Mouse (Mus musculus): ENCODE data around the gene Pfn4. TPM values are rescaled to one million over a fixed set of nuclear protein-coding genes. Genes with fewer than 3 reads are reported as not detected.

Gene Pfn4
- total and polyA plus RNA-seq, 3 experiments = not detected

DNA sequence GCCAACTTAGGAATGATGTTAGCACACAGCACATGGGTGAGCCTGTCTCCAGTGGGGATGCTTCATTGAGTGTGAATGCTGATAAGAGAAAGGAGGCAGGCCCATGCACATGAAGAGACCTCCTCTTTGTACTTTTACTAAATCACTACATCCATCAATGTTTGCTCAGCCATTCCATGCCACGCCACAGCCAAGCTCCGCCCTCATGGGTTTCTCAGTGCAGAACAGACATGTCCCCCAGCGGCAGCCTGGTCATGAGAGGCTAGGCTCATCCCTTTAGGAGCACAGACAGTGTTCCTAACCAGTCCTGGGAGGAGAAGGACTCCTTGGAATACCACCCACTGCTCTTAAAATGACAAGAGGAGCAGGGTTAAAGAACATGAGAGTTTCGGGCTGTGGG is 37.2 kb upstream of the Pfn4 start:
- H3K9ac ChIP-seq (ENCODE audit: insufficient read depth, low read depth) = no peak overlapping the region

DNA sequence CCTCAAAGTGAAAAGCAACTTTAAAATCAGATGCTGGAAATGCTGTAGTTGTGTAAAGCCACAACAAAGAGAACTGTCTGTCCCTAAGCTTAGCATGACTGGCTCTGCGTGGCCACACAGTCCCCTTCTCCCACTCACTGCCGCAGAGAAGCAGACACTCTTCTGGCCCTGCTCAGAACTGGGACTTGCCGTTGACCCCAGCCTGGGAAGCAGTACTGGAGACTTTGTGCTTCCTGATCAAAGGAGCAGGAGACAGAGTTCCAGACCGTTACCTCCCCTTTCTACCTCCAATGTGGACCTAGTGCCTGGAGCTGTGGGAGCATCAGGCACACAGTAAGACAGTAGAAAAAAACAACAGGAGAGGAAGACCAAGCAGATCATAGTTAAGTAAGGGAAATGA is 36.5 kb upstream of the Pfn4 start:
- Histone ChIP-seq H3K79me2 (replicated peaks; ENCODE audit: control insufficient read depth, extremely low read depth, insufficient read depth, poor library complexity, severe bottlenecking) (no peaks in the 10 kb centered on the region), H3K4me2 (ENCODE audit: insufficient read depth, low read depth, poor library complexity, severe bottlenecking) (no peak overlapping the region), H3K27ac (ENCODE audit: insufficient read depth, low read depth) (no peak overlapping the region), H3K4me1 (ENCODE audit: control insufficient read depth in 1 of 2, insufficient read depth in 2 of 2) (no peaks in the 10 kb centered on the region), H3K4me3 (replicated peaks in 1 of 3; ENCODE audit: low read depth in 2 of 3, low read length in 2 of 3, poor library complexity in 1 of 3) (no peak overlapping the region), H3K27me3 (replicated peaks) (no peaks in the 10 kb centered on the region), H3K9ac (ENCODE audit: insufficient read depth, low read depth) (no peak overlapping the region), H3K9me3 (replicated peaks; ENCODE audit: low read length) (peaks cover 3% of the 10 kb centered on the region), H3K36me3 (replicated peaks in 1 of 2; ENCODE audit: control insufficient read depth in 1 of 2, insufficient read depth in 1 of 2, low read length in 1 of 2) (peaks cover 0 to 5% of the 10 kb centered on the region in 2 experiments)
- no peak for DNase-seq (ENCODE audit: extremely low read depth)
- no peak for TF ChIP-seq ZNF384 (IDR thresholded peaks at IDR 0.05; ENCODE audit: low read depth, low read length)
- no peak for TF ChIP-seq RAD21 (IDR thresholded peaks at IDR 0.05; ENCODE audit: low read depth, low read length)
- TF ChIP-seq HCFC1 (IDR thresholded peaks at IDR 0.05; ENCODE audit: low read depth, low read length) = no peak
- TF ChIP-seq ZKSCAN1 (IDR thresholded peaks at IDR 0.05; ENCODE audit: borderline replicate concordance, low read depth, low read length) = no peak
- TF ChIP-seq BHLHE40 (IDR thresholded peaks at IDR 0.05; ENCODE audit: low read depth, low read length) = no peak
- no peak for TF ChIP-seq NRF1 (IDR thresholded peaks at IDR 0.05; ENCODE audit: low read depth, low read length)
- TF ChIP-seq ZC3H11A (IDR thresholded peaks at IDR 0.05; ENCODE audit: low read depth, low read length) = no peak
- TF ChIP-seq SMC3 (IDR thresholded peaks at IDR 0.05; ENCODE audit: low read depth, low read length) = no peak
- TF ChIP-seq ZMIZ1 (IDR thresholded peaks at IDR 0.05; ENCODE audit: low read depth, low read length) = no peak
- TF ChIP-seq MXI1 (IDR thresholded peaks at IDR 0.05; ENCODE audit: low read depth, low read length) = no peak
- TF ChIP-seq CTCF (conservative IDR thresholded peaks at IDR 0.05 in 1 of 2, IDR thresholded peaks at IDR 0.05 in 1 of 2; ENCODE audit: low read depth in 2 of 2, low read length in 2 of 2) = no peak
- no peak for TF ChIP-seq MAX (IDR thresholded peaks at IDR 0.05; ENCODE audit: low read length)
- TF ChIP-seq POLR2A (IDR thresholded peaks at IDR 0.05; ENCODE audit: low read depth, low read length) = no peak
- TF ChIP-seq EP300 (IDR thresholded peaks at IDR 0.05; ENCODE audit: low read length) = no peak
- no peak for TF ChIP-seq ETS1 (conservative IDR thresholded peaks at IDR 0.05; ENCODE audit: low read depth, low read length)
- in situ Hi-C loops (cut with MboI; ENCODE audit: low pct_ligation_motif_present, low pct_unique_long_range_greater_than_20kb, low sequenced_read_pairs) = no loop called here
- dilution Hi-C loops (cut with MboI; ENCODE audit: extremely low pct_ligation_motif_present, extremely low pct_unique_long_range_greater_than_20kb, low sequenced_read_pairs) = no loop called here

More for the DNA sequence above, 37.2 kb upstream of the Pfn4 start:
- H3K27me3 ChIP-seq (replicated peaks) = no peaks in the 10 kb centered on the region
- H3K4me3 ChIP-seq (replicated peaks in 1 of 3; ENCODE audit: low read depth in 2 of 3, low read length in 2 of 3, poor library complexity in 1 of 3) = no peak overlapping the region
- no peak overlapping the region for H3K27ac ChIP-seq (ENCODE audit: insufficient read depth, low read depth)
- TF ChIP-seq MEF2A (IDR thresholded peaks at IDR 0.05; ENCODE audit: borderline replicate concordance, low read depth, low read length) = no peak
- TF ChIP-seq MYC (IDR thresholded peaks at IDR 0.05; ENCODE audit: low read depth, low read length) = no peak
- TF ChIP-seq CHD2 (IDR thresholded peaks at IDR 0.05; ENCODE audit: low read length) = no peak
- TF ChIP-seq ZC3H11A (IDR thresholded peaks at IDR 0.05; ENCODE audit: low read depth, low read length) = no peak
- no peak for TF ChIP-seq NRF1 (IDR thresholded peaks at IDR 0.05; ENCODE audit: low read depth, low read length)
- TF ChIP-seq CHD1 (IDR thresholded peaks at IDR 0.05; ENCODE audit: low read depth, low read length) = no peak
- TF ChIP-seq SIN3A (IDR thresholded peaks at IDR 0.05; ENCODE audit: low read length) = no peak
- TF ChIP-seq TCF12 (IDR thresholded peaks at IDR 0.05; ENCODE audit: low read depth, low read length) = no peak
- TF ChIP-seq JUND (conservative IDR thresholded peaks at IDR 0.05; ENCODE audit: low read depth, low read length) = no peak
- H3K4me2 ChIP-seq (ENCODE audit: insufficient read depth, low read depth, poor library complexity, severe bottlenecking) = no peak overlapping the region
- no peaks in the 10 kb centered on the region for H3K4me1 ChIP-seq (ENCODE audit: control insufficient read depth in 1 of 2, insufficient read depth in 2 of 2)
- in situ Hi-C loops (cut with MboI; ENCODE audit: low pct_ligation_motif_present, low pct_unique_long_range_greater_than_20kb, low sequenced_read_pairs) (no loop called here), dilution Hi-C loops (cut with MboI; ENCODE audit: extremely low pct_ligation_motif_present, extremely low pct_unique_long_range_greater_than_20kb, low sequenced_read_pairs) (no loop called here)
- H3K79me2 ChIP-seq (replicated peaks; ENCODE audit: control insufficient read depth, extremely low read depth, insufficient read depth, poor library complexity, severe bottlenecking) = no peaks in the 10 kb centered on the region
- H3K9me3 ChIP-seq (replicated peaks; ENCODE audit: low read length) = peaks cover 3% of the 10 kb centered on the region
- DNase-seq (ENCODE audit: extremely low read depth) = no peak
- peaks cover 0 to 10% of the 10 kb centered on the region in 2 experiments for H3K36me3 ChIP-seq (replicated peaks in 1 of 2; ENCODE audit: control insufficient read depth in 1 of 2, insufficient read depth in 1 of 2, low read length in 1 of 2)

All from CH12.LX (cell line).